Mouse (Mus musculus) stomach, embryonic 16.5 days (tissue): ENCODE measurements at regions not wholly inside any gene's neighbourhood (a gene's known extent, or its start where the extent isn't known, plus 50 kb on each side); places are given as distances from the start of the nearest gene placed in this dataset.

Experiments
- ATAC-seq: fragments of 200-750 bp; cut with Nextera tagmentation; 2 replicates; pipeline ENCODE4 v1.8.0; 2017; ENCODE audit warnings: moderate number of reproducible peaks, moderate TSS enrichment; ENCODE audit not compliant: insufficient read depth, low FRiP score
- H3K27ac ChIP-seq: fragments of 300-500 bp; sonication (generic); 2 replicates; pipeline ENCODE4 v1.5.1; 2014; ENCODE audit warnings: low read length
- H3K27me3 ChIP-seq: fragments of 300-500 bp; sonication (generic); 2 replicates; pipeline ENCODE4 v1.6.1; 2014; ENCODE audit warnings: low read length, control low read depth, mixed read lengths; ENCODE audit not compliant: control insufficient read depth, insufficient read depth
- H3K36me3 ChIP-seq: fragments of 300-500 bp; sonication (generic); 2 replicates; pipeline ENCODE4 v1.6.1; 2014; ENCODE audit warnings: low read length; ENCODE audit not compliant: control insufficient read depth, insufficient read depth
- H3K4me1 ChIP-seq: fragments of 300-500 bp; sonication (generic); 2 replicates; pipeline ENCODE4 v1.6.1; 2014; ENCODE audit warnings: low read length, control low read depth, mixed read lengths; ENCODE audit not compliant: control insufficient read depth, insufficient read depth
- H3K4me2 ChIP-seq: fragments of 300-500 bp; sonication (generic); 2 replicates; pipeline ENCODE4 v1.6.1; 2014; ENCODE audit warnings: low read depth, low read length, mixed read lengths
- H3K4me3 ChIP-seq: fragments of 300-500 bp; sonication (generic); replicated peaks from 2 replicates; pipeline ENCODE4 v1.5.1; 2014; ENCODE audit warnings: mild to moderate bottlenecking, low read length
- H3K9ac ChIP-seq: fragments of 300-500 bp; sonication (generic); 2 replicates; pipeline ENCODE4 v1.6.1; 2014; ENCODE audit warnings: low read length
- H3K9me3 ChIP-seq: fragments of 300-500 bp; sonication (generic); replicated peaks from 2 replicates; pipeline ENCODE4 v1.6.1; 2016; ENCODE audit warnings: low read length, control low read depth; ENCODE audit not compliant: control insufficient read depth
- WGBS: fragments of 180-500 bp; shearing (Covaris S2); extraction: QIAGEN DNeasy Blood & Tissue Kit; methylation state at CpG from one replicate; pipeline ENCODE4 v1.1.7; 2014; 5-methylcytosine and 5-hydroxymethylcytosine counted together

DNA sequence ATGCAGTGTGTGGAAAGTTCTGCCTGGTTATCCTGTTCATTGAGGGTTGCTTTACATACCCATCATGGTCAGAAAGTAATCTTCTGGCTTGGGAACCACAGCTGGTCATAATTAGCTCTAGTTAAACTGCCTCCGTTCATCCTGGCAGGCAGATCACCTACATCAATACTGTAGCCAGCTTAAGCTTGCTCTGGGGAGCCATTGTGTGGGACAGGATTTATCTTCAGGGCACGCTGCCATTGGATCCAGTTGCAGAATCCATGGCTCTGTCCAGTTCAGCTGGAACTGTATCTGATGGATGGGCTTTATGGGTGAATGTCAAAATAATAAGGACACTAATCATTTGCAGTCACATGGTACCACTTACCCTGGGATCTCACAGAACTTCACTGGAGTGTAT, 326.4 kb downstream of the Ppargc1a start:
- Histone ChIP-seq H3K4me3 (no peak overlapping the region), H3K9me3 (no peaks in the 10 kb centered on the region), H3K27me3 (no peaks in the 10 kb centered on the region), H3K27ac (no peak overlapping the region), H3K36me3 (no peaks in the 10 kb centered on the region), H3K4me1 (no peaks in the 10 kb centered on the region), H3K4me2 (no peak overlapping the region), H3K9ac (no peak overlapping the region)
- WGBS, result 66% methylated on average over 2 of the region's 2 CpGs
- no peak for ATAC-seq

DNA sequence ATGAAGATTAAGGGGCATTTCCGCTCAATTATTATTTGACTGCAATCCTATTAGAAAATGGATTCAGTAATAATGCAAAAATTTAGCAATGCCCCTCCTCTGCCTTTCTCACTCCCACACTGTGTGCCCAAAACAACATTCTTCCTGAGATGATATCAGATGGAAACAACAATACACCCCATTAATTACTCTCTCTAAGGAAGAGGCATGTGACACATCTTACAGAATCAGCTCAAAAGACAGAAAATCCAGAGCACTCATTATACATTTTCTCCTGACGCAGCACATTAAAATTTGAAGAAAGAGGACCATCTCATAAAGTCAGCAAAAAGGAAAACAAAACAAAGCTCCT, 333.5 kb downstream of the Ppargc1a start:
- Histone ChIP-seq H3K4me1 (no peaks in the 10 kb centered on the region), H3K9ac (no peak overlapping the region), H3K4me3 (no peak overlapping the region), H3K4me2 (no peak overlapping the region), H3K27me3 (no peaks in the 10 kb centered on the region), H3K36me3 (no peaks in the 10 kb centered on the region), H3K27ac (no peak overlapping the region), H3K9me3 (no peaks in the 10 kb centered on the region)
- ATAC-seq, result no peak
- 81% methylated on average over 2 of the region's 2 CpGs for WGBS

DNA sequence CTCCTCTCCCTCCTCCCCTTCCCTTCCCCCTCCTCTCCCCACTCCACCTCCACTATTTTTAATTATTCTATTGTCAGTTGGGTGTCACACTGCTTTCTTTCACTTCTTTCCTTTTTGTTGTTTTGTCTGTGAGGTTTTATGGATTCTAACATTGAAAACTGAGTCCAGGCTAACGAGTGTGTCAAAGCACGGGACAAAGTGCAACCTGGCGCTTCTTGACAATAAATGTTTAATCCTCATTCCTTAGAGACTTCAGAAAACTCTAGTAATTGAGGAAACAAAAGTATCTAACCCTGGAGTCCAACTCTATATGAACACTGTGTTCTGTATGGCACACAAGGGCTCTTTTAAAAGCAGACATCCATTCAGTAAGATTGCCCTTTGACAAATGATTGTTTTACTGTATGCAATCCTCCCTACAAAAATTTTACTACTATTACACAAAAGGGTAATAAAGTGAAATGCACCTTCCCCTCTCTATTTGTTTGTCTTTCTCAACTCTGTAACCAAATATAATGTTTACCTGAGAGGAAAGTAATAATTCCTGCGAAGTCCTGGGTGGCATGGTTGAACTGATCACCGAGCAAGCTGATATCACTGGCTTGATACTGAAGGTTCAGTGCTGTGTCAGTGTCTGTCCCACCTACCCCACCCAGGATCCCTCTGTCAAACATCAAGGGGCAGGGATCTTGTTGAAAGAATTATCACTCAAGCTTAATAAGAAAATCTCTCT, 334.1 kb downstream of the Ppargc1a start:
- Histone ChIP-seq H3K4me2 (no peak overlapping the region), H3K36me3 (no peaks in the 10 kb centered on the region), H3K9me3 (no peaks in the 10 kb centered on the region), H3K4me1 (no peaks in the 10 kb centered on the region), H3K27ac (no peak overlapping the region), H3K27me3 (no peaks in the 10 kb centered on the region), H3K4me3 (no peak overlapping the region), H3K9ac (no peak overlapping the region)
- WGBS, result 76% methylated on average over 5 of the region's 5 CpGs
- ATAC-seq, result no peak

DNA sequence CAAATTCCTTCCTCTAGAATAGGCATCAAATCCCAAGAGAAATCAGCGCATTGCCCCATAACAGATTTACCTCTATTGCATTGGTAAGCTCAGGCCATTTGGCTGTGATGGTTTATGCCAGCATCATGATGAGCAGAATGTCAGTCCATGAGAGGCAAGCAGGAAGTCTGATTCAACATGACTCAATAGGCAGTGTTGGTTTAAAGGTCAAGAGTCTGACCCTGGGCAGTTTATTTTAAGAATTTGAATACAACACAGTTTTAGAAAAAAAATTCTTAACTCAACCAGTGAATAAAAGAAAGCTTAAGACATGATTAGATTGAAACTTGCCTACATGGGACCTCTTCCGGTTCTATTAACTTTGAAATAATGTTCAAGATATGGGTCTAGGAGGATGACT, 337.7 kb downstream of the Ppargc1a start:
- no peak overlapping the region for H3K4me2 ChIP-seq
- no peak overlapping the region for H3K4me3 ChIP-seq
- no peak overlapping the region for H3K9ac ChIP-seq
- no peaks in the 10 kb centered on the region for H3K9me3 ChIP-seq
- no peaks in the 10 kb centered on the region for H3K36me3 ChIP-seq
- no peak for ATAC-seq
- WGBS, result 89% methylated on average over 2 of the region's 2 CpGs
- no peaks in the 10 kb centered on the region for H3K27me3 ChIP-seq
- no peaks in the 10 kb centered on the region for H3K4me1 ChIP-seq
- no peak overlapping the region for H3K27ac ChIP-seq

DNA sequence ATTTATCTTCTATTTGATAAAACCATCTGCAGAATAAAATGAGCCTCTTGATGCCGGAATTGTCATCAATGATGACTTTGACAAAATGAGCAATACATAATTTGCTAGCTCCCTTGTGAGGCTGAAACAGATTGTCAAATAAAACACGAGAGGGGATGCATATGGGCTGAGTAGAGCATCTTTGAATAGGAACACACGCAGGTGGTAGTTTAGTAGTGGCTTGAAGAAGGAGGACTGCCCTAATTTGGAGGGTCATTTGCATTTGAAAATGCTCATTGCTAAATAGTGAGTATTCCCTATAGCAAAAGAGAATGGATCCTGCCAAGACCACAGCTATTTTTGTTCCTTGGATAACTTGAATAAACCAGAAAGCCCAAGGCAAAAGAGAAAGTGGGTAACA, 339.5 kb downstream of the Ppargc1a start:
- no peak for ATAC-seq
- Histone ChIP-seq H3K9ac (no peak overlapping the region), H3K27me3 (no peaks in the 10 kb centered on the region), H3K4me3 (no peak overlapping the region), H3K27ac (no peak overlapping the region), H3K4me1 (no peaks in the 10 kb centered on the region), H3K4me2 (no peak overlapping the region), H3K36me3 (no peaks in the 10 kb centered on the region), H3K9me3 (no peaks in the 10 kb centered on the region)
- WGBS, result 76% methylated on average over 3 of the region's 3 CpGs

DNA sequence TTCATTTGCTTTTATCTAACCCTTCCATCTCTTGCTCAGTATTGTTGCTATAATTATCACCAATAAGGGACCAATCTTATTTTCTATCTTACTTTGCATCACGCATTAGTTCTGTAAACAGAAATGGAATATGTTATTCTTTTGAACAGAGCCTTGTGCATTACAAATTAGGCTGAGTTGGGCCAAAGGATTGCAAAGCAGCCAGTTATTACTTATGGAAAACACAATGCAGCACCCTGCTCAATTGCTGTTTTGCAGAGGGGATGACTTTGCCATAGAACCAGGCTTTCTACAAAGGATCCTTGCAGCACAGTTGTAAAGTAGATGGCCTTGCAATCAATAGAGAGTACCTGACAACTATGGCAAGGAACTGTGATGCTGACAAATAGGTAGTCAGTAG, 364.3 kb downstream of the Ppargc1a start:
- Histone ChIP-seq H3K9ac (no peak overlapping the region), H3K27ac (no peak overlapping the region), H3K4me2 (no peak overlapping the region), H3K36me3 (no peaks in the 10 kb centered on the region), H3K4me1 (no peaks in the 10 kb centered on the region), H3K27me3 (no peaks in the 10 kb centered on the region), H3K9me3 (no peaks in the 10 kb centered on the region), H3K4me3 (no peak overlapping the region)
- WGBS, result 75% methylated on average over 1 of the region's 1 CpGs
- ATAC-seq, result no peak

DNA sequence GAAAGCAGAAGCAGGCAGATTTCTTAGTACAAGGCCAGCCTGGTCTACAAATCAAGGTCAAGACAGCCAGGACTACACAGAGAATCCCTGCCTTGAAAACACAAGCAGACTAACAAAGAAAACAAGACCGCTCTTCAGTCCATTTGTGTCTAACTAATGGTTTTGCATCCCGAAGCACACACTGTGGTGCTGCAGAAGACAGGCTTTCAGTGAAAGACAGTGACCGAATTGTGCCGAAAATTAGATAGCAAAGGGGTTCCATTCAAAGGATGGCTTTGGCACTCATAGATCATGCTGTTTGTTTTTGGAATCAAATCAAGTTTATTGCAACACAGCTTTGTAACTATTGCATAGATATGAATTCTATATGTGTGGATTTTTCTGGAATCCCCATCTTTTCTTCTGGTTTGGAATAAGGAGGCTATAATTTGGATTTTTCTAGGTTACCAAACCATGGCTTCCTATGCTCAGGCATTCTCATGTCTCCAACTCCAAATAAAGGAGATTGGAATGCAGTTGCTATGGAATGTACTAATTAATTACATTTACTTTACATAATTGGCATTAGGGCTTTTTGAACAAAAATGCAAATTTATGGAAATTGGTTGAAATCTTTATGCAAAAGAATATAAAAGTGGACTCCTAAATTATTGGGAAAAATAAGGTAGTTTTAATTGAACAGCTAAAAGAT, 364.9 kb downstream of the Ppargc1a start:
- no peak overlapping the region for H3K4me2 ChIP-seq
- no peaks in the 10 kb centered on the region for H3K9me3 ChIP-seq
- no peaks in the 10 kb centered on the region for H3K36me3 ChIP-seq
- no peak for ATAC-seq
- 84% methylated on average over 4 of the region's 4 CpGs for WGBS
- no peak overlapping the region for H3K4me3 ChIP-seq
- H3K4me1 ChIP-seq, result no peaks in the 10 kb centered on the region
- no peak overlapping the region for H3K27ac ChIP-seq
- H3K27me3 ChIP-seq, result no peaks in the 10 kb centered on the region
- no peak overlapping the region for H3K9ac ChIP-seq

DNA sequence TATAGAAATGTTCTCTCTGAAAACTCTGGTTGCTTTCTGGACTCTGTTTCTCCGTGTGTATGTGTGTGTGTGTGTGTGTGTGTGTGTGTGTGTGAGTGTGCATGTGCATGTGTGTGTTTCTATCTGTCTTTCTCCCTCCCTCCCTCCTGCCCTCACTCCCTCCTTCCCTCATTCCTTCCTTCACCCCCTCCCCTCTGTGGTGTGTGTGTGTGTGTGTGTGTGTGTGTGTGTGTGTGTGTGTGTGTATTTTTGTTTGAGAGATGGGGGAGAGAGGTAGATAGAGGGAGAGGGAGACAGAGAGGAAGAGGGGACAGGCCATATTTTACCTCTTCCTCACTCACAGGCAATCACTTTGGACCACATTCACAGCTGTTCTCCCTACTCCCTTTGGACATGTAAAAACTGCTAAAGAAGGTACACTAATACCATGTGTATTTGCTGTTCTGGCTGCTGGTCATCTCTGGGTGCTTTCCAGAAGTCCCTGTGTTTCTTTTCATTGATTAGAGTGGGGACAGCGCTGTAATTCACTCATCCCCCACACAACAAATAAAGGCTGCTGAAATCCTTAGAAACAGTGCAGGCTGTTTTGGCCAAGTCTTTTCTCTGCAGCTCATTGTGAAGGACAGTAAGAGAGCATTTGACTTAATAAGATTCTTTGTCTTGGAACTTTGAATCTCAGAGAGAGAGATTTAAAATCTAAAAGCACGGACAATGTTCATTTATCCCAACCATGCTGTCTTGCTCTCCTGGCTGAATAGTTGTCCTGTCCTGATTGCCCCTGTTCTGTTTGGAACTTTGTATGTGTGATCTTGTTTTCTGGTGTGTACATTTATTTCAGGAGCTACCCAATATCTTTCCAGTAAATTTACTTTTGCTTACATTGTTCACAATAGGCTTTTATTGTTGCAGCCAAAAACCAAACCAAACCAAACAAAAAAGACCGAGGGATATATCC, 370.9 kb downstream of the Ppargc1a start:
- Histone ChIP-seq H3K4me3 (no peak overlapping the region), H3K9ac (no peak overlapping the region), H3K27me3 (no peaks in the 10 kb centered on the region), H3K36me3 (no peaks in the 10 kb centered on the region), H3K4me1 (no peaks in the 10 kb centered on the region), H3K4me2 (no peak overlapping the region), H3K27ac (no peak overlapping the region), H3K9me3 (no peaks in the 10 kb centered on the region)
- no peak for ATAC-seq
- 47% methylated on average over 4 of the region's 4 CpGs for WGBS

DNA sequence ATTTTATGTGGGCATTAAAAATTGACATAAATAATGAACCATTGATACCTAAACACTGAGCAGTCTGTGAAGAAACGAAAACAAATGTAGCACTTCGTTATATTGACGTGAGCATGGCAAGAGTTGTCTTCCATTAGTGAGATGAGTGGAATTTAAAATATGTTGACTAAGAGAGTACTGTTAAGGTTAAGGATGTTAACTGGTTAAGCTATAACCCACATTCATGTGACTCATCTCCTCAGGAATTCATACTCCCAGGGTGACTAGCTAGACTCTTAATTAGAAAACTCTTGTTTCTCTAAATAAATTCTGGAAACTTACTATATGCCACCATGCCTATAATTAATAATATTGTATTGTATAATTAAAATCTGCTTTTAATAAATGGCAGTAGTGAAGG, 376.9 kb downstream of the Ppargc1a start:
- 49% methylated on average over 3 of the region's 3 CpGs for WGBS
- H3K27me3 ChIP-seq, result no peaks in the 10 kb centered on the region
- H3K4me3 ChIP-seq, result no peak overlapping the region
- no peak overlapping the region for H3K27ac ChIP-seq
- no peak overlapping the region for H3K4me2 ChIP-seq
- no peaks in the 10 kb centered on the region for H3K36me3 ChIP-seq
- H3K9ac ChIP-seq, result no peak overlapping the region
- no peaks in the 10 kb centered on the region for H3K4me1 ChIP-seq
- no peaks in the 10 kb centered on the region for H3K9me3 ChIP-seq
- no peak for ATAC-seq
